Mouse (Mus musculus) CH12.LX (cell line): ENCODE results near the gene Zfp651. TPM values are rescaled to one million over a fixed set of nuclear protein-coding genes. Genes with fewer than 3 reads are reported as not detected.
A peak's percentile ranks its signal among the peaks of the same experiment; 100 is the strongest.

Experiments used
- DNase-seq: peaks from one replicate; pipeline ENCODE4 v3.0.0-alpha.2; 2013; ENCODE audit errors: extremely low read depth
- H3K27ac ChIP-seq: 2 replicates; pipeline ENCODE4 v1.5.1; 2012; ENCODE audit warnings: low read depth, mild to moderate bottlenecking, control low read depth, moderate library complexity; ENCODE audit not compliant: insufficient read depth
- H3K27me3 ChIP-seq: replicated peaks from 2 replicates; pipeline ENCODE3; 2012; ENCODE audit warnings: inconsistent platforms
- H3K36me3 ChIP-seq, 2 experiments: replicated peaks in 1 of 2; 2 replicates each; pipeline versions ENCODE3 to v1.6.1; 2012; ENCODE audit warnings: inconsistent platforms in 1 of 2, low read length in 1 of 2, mild to moderate bottlenecking in 1 of 2, mixed read lengths in 1 of 2, moderate library complexity in 1 of 2; ENCODE audit not compliant: control insufficient read depth in 1 of 2, insufficient read depth in 1 of 2
- H3K4me1 ChIP-seq, 2 experiments: 2 replicates each; pipeline ENCODE4 v1.6.1; 2012; ENCODE audit warnings: inconsistent platforms in 1 of 2, moderate library complexity in 1 of 2; ENCODE audit not compliant: insufficient read depth in 2 of 2, control insufficient read depth in 1 of 2
- H3K4me2 ChIP-seq: 2 replicates; pipeline ENCODE4 v1.6.1; 2012; ENCODE audit warnings: low read depth, mild to moderate bottlenecking, control low read depth; ENCODE audit not compliant: poor library complexity, insufficient read depth, severe bottlenecking
- H3K4me3 ChIP-seq, 3 experiments: fragments of 150-350 bp in 1 of 3; sonication (generic) in 1 of 3; replicated peaks in 1 of 3; 2 replicates each; pipeline versions ENCODE3 to v1.5.1; 2011 to 2012; ENCODE audit warnings: low read depth in 2 of 3, low read length in 2 of 3, mild to moderate bottlenecking in 2 of 3, moderate library complexity in 2 of 3, control low read depth in 1 of 3, improper control_type of control experiment in 1 of 3, inconsistent platforms in 1 of 3, mixed read lengths in 1 of 3; ENCODE audit not compliant: poor library complexity in 1 of 3
- H3K79me2 ChIP-seq: replicated peaks from 2 replicates; pipeline ENCODE4 v1.6.1; 2012; ENCODE audit warnings: mild to moderate bottlenecking, moderate library complexity; ENCODE audit not compliant: control insufficient read depth, poor library complexity, insufficient read depth, severe bottlenecking; ENCODE audit errors: extremely low read depth
- H3K9ac ChIP-seq: 2 replicates; pipeline ENCODE4 v1.6.1; 2012; ENCODE audit warnings: low read depth, mild to moderate bottlenecking, control low read depth, moderate library complexity; ENCODE audit not compliant: insufficient read depth
- H3K9me3 ChIP-seq: replicated peaks from 2 replicates; pipeline ENCODE3; 2012; ENCODE audit warnings: low read length, inconsistent platforms, mixed read lengths
- CHD1 ChIP-seq: IDR thresholded peaks from 2 replicates; pipeline ENCODE4 v1.6.1; 2012; ENCODE audit warnings: low read depth, low read length, improper control_type of control experiment, inconsistent platforms
- CTCF ChIP-seq, 2 experiments: IDR thresholded peaks in 1 of 2; conservative IDR thresholded peaks in 1 of 2; 2 replicates each; pipeline ENCODE4 v1.5.1; 2011 to 2012; ENCODE audit warnings: low read depth in 2 of 2, low read length in 2 of 2, improper control_type of control experiment in 1 of 2, inconsistent platforms in 1 of 2, mild to moderate bottlenecking in 1 of 2, moderate library complexity in 1 of 2
- E2F4 ChIP-seq: IDR thresholded peaks from 2 replicates; pipeline ENCODE4 v1.6.1; 2011; ENCODE audit warnings: low read depth, low read length, improper control_type of control experiment; ENCODE audit not compliant: insufficient replicate concordance
- ETS1 ChIP-seq: conservative IDR thresholded peaks from 2 replicates; pipeline ENCODE4 v1.6.1; 2012; ENCODE audit warnings: low read depth, mild to moderate bottlenecking, inconsistent platforms, low read length, improper control_type of control experiment, moderate library complexity
- GABPA ChIP-seq: IDR thresholded peaks from 2 replicates; pipeline ENCODE4 v1.6.1; 2012; ENCODE audit warnings: low read depth, low read length, improper control_type of control experiment, inconsistent platforms; ENCODE audit not compliant: insufficient replicate concordance
- IRF4 ChIP-seq: IDR thresholded peaks from 2 replicates; pipeline ENCODE4 v1.6.1; 2014; ENCODE audit warnings: low read depth, mild to moderate bottlenecking, inconsistent platforms, low read length, improper control_type of control experiment
- MAX ChIP-seq: IDR thresholded peaks from 2 replicates; pipeline ENCODE4 v1.6.1; 2011; ENCODE audit warnings: low read length, improper control_type of control experiment
- MYC ChIP-seq: IDR thresholded peaks from 2 replicates; pipeline ENCODE4 v1.6.1; 2011; ENCODE audit warnings: low read depth, mild to moderate bottlenecking, improper control_type of control experiment, low read length
- POLR2A ChIP-seq: IDR thresholded peaks from 2 replicates; pipeline ENCODE4 v1.6.1; 2011; ENCODE audit warnings: low read depth, mild to moderate bottlenecking, improper control_type of control experiment, low read length
- TCF12 ChIP-seq: IDR thresholded peaks from 2 replicates; pipeline ENCODE4 v1.6.1; 2014; ENCODE audit warnings: low read depth, mild to moderate bottlenecking, inconsistent platforms, low read length, improper control_type of control experiment
- USF2 ChIP-seq: conservative IDR thresholded peaks from 2 replicates; pipeline ENCODE4 v1.6.1; 2011; ENCODE audit warnings: low read depth, low read length, improper control_type of control experiment
- ZC3H11A ChIP-seq: IDR thresholded peaks from 2 replicates; pipeline ENCODE4 v1.6.1; 2012; ENCODE audit warnings: low read depth, mild to moderate bottlenecking, inconsistent platforms, low read length, improper control_type of control experiment
- ZKSCAN1 ChIP-seq: IDR thresholded peaks from 2 replicates; pipeline ENCODE4 v1.6.1; 2012; ENCODE audit warnings: low read depth, inconsistent platforms, low read length, improper control_type of control experiment, borderline replicate concordance
- ZMIZ1 ChIP-seq: IDR thresholded peaks from 2 replicates; pipeline ENCODE4 v1.6.1; 2012; ENCODE audit warnings: low read depth, mild to moderate bottlenecking, inconsistent platforms, low read length, improper control_type of control experiment
- ZNF384 ChIP-seq: IDR thresholded peaks from 2 replicates; pipeline ENCODE4 v1.6.1; 2012; ENCODE audit warnings: low read depth, low read length, improper control_type of control experiment, inconsistent platforms
- dilution Hi-C: fragments of 300-500 bp; cut with MboI; formaldehyde crosslinking; loops from 2 replicates; pipeline ENCODE4 v1.14.3; 2020; ENCODE audit warnings: low sequenced_read_pairs; ENCODE audit not compliant: extremely low pct_unique_long_range_greater_than_20kb, extremely low pct_ligation_motif_present
- in situ Hi-C: fragments of 300-500 bp; cut with MboI; formaldehyde crosslinking; loops from 3 replicates; pipeline ENCODE4 v1.14.3; 2019; ENCODE audit warnings: low sequenced_read_pairs, low pct_ligation_motif_present, low pct_unique_long_range_greater_than_20kb, mixed read lengths
- polyA plus RNA-seq: library from polyadenylated mRNA; unstranded; fragments of >175 nt; gene quantifications from 2 replicates; pipeline ENCODE4 v1.2.1, GENCODE M21; 2012; ENCODE audit warnings: low read depth; ENCODE audit not compliant: insufficient read length
- total RNA-seq, 2 experiments: library from RNA; depleted of rRNA; stranded (reverse); fragments of 300-350 nt in 1 of 2; fragments of >200 nt in 1 of 2; gene quantifications; 2 replicates each; pipeline ENCODE4 v1.2.3; 2012 to 2014

Zfp651 gene
- total and polyA plus RNA-seq, 3 experiments, result 0.07 to 0.20 (median 0.13) TPM

DNA sequence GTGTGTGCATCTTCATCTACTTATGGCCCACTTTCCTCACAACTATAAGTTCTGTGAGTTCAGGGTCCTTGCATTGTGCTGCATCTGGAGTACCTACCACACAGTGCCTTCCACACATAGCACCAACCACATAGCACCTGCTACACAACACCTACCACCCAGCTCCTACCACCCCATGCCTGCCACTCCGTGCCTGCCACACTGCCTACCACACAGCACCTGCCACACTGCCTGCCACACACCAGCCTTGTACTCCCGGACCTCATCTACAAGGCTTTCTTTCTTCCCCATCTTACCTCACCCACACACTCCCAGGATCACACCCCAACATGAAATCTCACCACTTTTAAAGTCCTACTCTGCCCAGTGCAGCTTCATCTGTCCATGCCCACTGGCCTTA, 27.2 kb downstream of the Zfp651 start:
- Histone ChIP-seq H3K4me1 (peaks cover 0 to 4% of the 10 kb centered on the region in 2 experiments; a peak in 1 of 4 replicates), H3K27ac (no peak overlapping the region), H3K4me3 (no peak overlapping the region), H3K27me3 (peaks cover 90% of the 10 kb centered on the region), H3K4me2 (no peak overlapping the region), H3K79me2 (no peaks in the 10 kb centered on the region), H3K9me3 (no peaks in the 10 kb centered on the region), H3K36me3 (no peaks in the 10 kb centered on the region), H3K9ac (no peak overlapping the region)
- TF ChIP-seq E2F4 (no peak), MAX (no peak), ZKSCAN1 (no peak), POLR2A (no peak), TCF12 (no peak), CTCF (conservative IDR thresholded peaks at IDR 0.05 in 1 of 2, IDR thresholded peaks at IDR 0.05 in 1 of 2; ENCODE audit: low read depth in 2 of 2, low read length in 2 of 2) (no peak), ZMIZ1 (no peak), ZNF384 (no peak), ZC3H11A (no peak), IRF4 (no peak), USF2 (no peak)
- dilution Hi-C loops, result no loop called here
- DNase-seq, result no peak
- in situ Hi-C loops, result no loop called here

DNA sequence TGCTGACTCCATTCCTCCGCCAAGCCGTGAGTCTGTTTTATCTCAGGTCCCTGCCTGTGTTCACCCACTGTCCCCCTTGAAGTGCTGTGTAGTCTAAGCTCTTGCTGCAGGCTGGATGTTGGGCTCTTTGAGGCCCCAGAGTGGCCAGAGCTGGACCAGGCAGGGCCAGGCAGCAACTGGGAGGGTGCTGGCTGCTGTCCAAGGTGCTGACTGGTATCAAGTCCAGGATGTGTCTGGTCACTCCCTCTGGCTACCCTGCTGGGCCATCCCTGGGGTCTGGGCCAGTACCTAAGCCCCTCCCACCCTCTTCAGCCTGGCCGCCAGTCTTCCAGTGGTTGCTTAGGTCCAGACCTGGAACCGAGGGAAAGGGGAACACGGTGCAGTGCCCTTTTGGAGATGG, 32.1 kb downstream of the Zfp651 start:
- H3K9ac ChIP-seq, result no peak overlapping the region
- H3K4me1 ChIP-seq, result peaks cover 0 to 4% of the 10 kb centered on the region in 2 experiments; a peak in 1 of 4 replicates
- dilution Hi-C loops, result no loop called here
- in situ Hi-C loops, result no loop called here
- no peak for TF ChIP-seq CHD1
- TF ChIP-seq IRF4, result no peak
- TF ChIP-seq MYC, result no peak
- no peak for TF ChIP-seq ETS1
- TF ChIP-seq GABPA, result no peak
- no peak overlapping the region for H3K27ac ChIP-seq
- no peak overlapping the region for H3K4me3 ChIP-seq
- H3K36me3 ChIP-seq, result no peaks in the 10 kb centered on the region
- H3K79me2 ChIP-seq, result no peaks in the 10 kb centered on the region
- peak; percentile 8 for DNase-seq
- H3K4me2 ChIP-seq, result no peak overlapping the region
- peaks cover 86% of the 10 kb centered on the region for H3K27me3 ChIP-seq
- H3K9me3 ChIP-seq, result no peaks in the 10 kb centered on the region
